Mouse (Mus musculus): ENCODE results near the gene Ngfr. TPM values are rescaled to one million over a fixed set of nuclear protein-coding genes. Genes with fewer than 3 reads are reported as not detected.

Ngfr gene
- total RNA-seq, 2 experiments from 2014 or later: 1.3 TPM

DNA sequence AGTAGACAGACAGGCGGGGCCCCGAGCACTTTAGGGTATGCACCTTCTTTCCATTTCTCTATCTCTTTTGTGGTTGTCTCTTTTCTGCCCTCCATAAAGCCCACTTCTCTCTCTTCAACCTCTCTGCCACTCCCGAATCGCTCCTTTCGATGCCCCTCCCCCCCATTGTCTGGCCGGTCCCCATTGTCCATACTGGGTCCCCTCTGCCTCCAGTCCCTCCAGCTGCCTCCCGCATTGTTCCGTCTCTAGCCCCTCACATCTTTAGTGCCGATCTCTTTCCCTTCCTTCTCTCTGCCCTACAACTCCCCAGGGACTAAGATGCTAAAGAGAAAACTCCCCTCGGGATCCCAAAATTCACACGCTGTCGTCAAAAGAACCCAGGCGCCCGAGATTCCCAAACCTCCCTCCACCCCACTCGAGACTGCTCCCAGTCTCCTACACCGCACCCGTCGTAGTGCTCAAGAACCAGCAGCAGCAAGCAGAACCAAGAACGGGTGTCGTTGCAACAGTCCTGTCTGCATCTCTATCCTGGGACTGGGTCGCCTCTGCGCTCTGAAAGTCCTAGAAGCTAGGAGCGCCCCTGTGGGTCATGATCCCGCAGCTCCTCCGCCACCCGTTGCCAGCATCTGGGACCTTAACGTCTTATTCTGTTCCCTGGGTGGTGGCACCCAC is 648 bp downstream of the Ngfr start:
- H3K4me3 ChIP-seq: peak overlapping the region; percentile 27

DNA sequence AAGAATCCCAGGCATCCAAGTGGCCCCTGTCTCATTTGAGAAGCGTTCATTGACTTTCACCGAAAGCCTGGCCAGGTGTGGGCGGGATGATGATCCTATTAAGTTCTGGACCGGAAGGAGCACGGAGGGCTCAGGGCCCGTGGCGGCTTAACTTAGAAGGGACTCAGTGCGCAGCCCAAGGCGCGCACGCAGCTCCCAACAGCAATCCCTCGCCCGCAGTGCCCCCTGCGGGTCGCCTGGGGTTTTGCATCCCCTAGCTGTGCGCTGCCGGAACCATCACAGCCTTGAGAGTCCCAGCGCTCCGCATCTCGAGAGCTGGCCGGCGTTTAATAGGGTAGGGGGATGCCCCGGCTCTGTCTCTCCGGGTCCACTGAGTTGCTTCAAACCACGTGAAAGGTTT is 1.4 kb downstream of the Ngfr start:
- Histone ChIP-seq H3K27ac (no peak overlapping the region), H3K4me3 (peak overlapping the region; percentile 27)
- TF ChIP-seq CTCF (conservative IDR thresholded peaks at IDR 0.05): peak; percentile 98
- peak; percentile 75 to 84 for DNase-seq (ENCODE audit: low spot score in 2 of 2)

More for the DNA sequence above, 648 bp downstream of the Ngfr start:
- TF ChIP-seq CTCF (conservative IDR thresholded peaks at IDR 0.05): no peak
- H3K27ac ChIP-seq: no peak overlapping the region
- DNase-seq (ENCODE audit: low spot score in 2 of 2): no peak

- no peak for DNase-seq (ENCODE audit: low spot score in 2 of 2)
- H3K4me3 ChIP-seq: no peak overlapping the region
- H3K27ac ChIP-seq: no peak overlapping the region
- no peak for TF ChIP-seq CTCF (conservative IDR thresholded peaks at IDR 0.05)
Observed at GRCm38 (mm10) chr11:95585684-95586083, 1.9 kb downstream of the Ngfr start.

DNA sequence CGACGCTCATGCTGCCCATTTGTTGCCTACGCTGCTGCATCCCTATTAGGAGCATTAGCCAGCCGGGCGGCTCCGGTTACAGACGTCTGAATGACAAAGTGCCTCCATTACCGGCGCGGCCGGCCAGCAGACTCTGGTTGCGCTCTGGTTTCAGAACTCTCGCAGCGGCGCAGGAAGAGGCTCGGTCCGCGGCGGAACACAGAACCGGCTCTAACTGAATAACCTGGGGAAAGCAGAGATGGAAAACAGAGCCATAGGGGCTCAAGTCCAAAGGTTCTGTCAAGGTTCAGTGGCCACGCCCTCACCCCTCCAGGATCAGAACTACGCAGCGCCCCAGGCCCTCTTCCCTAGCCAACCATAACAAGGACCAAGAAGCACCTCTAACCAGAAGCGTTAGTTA is 2.3 kb downstream of the Ngfr start:
- TF ChIP-seq CTCF (conservative IDR thresholded peaks at IDR 0.05): no peak
- no peak for DNase-seq (ENCODE audit: low spot score in 2 of 2)
- Histone ChIP-seq H3K4me3 (no peak overlapping the region), H3K27ac (no peak overlapping the region)

DNA sequence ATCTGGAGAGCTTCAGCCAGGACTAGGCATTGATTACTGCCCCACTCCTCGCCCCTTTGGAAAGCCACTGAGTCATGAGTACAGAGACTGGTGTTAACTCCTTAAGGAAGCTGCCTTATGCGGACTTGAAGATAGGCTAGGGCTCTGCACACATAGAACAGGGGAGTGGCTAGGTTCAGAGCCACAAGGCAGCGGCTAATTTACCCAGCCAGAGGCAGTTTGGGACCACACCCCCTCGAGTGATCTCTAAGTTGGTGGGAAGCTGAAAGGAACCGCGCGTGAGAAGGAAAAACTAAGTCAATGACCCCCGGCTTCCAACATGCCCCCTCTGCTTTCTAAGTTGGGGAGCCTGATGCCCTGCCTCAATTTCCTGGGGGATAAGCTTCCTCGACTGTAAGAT is 2.9 kb downstream of the Ngfr start:
- Histone ChIP-seq H3K27ac (no peak overlapping the region), H3K4me3 (no peak overlapping the region)
- TF ChIP-seq CTCF (conservative IDR thresholded peaks at IDR 0.05): no peak
- no peak for DNase-seq (ENCODE audit: low spot score in 2 of 2)

DNA sequence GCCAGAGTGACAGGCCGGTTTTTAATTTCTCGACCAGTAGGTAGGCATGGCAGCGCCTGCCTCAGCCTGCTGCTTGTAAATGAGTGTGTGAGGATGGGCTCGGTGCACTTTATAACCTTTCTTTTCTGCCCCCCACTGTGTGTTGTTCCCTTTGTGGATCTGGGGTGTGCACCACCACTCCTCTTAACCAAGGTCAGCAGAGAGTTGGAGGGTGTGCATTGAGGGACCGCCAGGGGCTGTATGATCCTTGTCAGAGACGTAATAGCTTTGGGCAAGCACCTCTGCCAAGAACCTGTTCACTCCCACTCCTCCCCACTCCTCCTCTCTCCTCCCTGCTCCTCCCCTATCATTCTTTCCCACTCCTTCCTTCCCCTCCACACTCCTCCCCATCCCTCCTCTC is 4.1 kb downstream of the Ngfr start:
- no peak for DNase-seq (ENCODE audit: low spot score in 2 of 2)
- TF ChIP-seq CTCF (conservative IDR thresholded peaks at IDR 0.05): no peak
- Histone ChIP-seq H3K4me3 (no peak overlapping the region), H3K27ac (no peak overlapping the region)

- DNase-seq (ENCODE audit: low spot score in 2 of 2): no peak
- Histone ChIP-seq H3K4me3 (no peak overlapping the region), H3K27ac (no peak overlapping the region)
- TF ChIP-seq CTCF (conservative IDR thresholded peaks at IDR 0.05): no peak
Observed at GRCm38 (mm10) chr11:95582193-95582592, 5.3 kb downstream of the Ngfr start.

DNA sequence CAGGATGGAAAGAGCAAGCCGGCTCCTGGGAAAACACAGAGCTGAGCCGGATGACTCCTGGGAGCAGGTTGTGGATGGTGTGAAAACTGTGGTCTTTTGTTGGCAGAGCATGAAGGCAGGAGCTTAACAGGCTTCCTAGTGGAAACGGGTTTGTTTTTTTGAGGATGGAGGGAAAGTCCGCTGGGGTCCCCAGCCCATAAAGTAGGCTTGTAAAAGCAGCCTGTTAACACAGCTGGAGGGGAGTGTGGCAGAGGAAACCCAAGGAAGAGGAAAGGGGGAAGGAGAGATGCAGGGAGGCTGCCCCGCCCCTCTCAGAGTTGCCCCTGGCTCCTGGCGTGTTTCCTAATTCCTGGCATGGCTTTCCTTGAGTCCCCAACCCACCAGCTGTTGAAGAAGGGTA is 8.1 kb downstream of the Ngfr start:
- TF ChIP-seq CTCF (conservative IDR thresholded peaks at IDR 0.05): no peak
- Histone ChIP-seq H3K27ac (no peak overlapping the region), H3K4me3 (no peak overlapping the region)
- DNase-seq (ENCODE audit: low spot score in 2 of 2): no peak

DNA sequence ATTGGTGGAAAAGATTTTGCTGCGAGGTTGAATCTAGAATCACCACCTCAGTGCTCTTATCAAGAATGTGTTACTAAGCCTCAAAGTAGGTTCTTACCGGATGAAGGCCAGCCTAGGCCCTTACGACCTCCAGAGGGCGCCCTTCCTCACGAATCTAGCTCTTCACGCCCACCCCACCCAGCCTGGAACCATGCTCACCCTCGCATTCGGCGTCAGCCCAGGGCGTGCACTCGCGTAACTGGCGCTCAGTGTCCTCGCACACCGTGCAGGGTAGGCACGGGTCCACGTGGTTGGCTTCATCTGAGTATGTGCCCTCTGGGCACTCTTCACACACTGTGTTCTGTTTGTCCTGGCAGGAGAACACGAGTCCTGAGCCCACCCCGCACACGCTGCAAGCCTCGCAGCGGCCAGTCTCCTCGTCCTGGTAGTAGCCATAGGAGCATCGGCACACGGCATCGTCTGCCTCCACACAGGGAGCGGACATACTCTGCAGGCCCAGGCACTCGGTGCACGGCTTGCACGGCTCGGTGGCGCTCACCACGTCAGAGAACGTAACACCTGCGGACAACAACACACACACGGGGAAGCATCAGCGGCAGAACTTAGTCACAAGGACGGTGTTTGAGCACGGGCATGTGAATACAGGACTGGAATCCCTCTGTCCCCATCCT is 9.6 kb downstream of the Ngfr start:
- no peak for DNase-seq (ENCODE audit: low spot score in 2 of 2)
- TF ChIP-seq CTCF (conservative IDR thresholded peaks at IDR 0.05): peak; percentile 79
- Histone ChIP-seq H3K4me3 (no peak overlapping the region), H3K27ac (no peak overlapping the region)

DNA sequence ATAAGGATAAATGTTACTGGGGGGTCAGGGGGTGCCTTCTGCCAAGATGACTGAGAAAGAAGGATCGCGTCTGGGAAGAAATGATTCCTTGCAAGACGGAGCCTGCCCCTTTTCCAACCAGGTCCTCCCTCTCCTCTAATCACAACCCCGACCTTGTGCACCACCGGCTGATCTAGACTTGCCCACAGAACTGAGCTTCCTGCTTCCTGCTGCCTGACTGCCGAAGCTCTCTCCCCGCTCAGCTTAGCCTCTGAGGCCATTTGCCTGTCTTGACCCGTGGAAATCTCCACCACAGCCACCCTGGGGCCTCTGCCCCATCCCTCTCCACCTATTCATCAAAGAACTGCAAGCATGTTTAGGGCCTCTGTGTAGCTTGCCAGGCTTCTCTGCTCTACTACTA is 11.2 kb downstream of the Ngfr start:
- no peak overlapping the region for H3K27ac ChIP-seq
- no peak overlapping the region for H3K4me3 ChIP-seq
- DNase-seq (ENCODE audit: low spot score in 2 of 2): no peak
- TF ChIP-seq CTCF (conservative IDR thresholded peaks at IDR 0.05): no peak

DNA sequence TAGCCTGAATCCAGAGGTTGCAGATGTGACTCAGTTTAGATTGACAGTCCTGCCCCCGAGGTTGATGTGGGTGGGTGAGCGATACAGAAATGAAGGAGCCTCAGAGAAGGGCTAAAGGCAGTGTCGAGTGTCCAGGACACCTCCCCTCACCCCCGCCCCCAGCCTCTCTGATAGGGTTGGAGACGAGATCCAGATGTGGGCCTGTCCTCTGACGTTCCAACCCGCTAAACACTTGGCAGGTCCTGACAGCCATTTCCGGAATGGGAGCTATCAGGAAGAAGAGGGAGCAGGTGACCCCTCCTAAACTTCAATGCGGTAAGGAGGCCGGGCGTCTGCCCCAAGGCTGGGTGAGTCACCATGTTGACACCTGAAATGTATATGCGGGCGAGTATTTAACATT is 11.7 kb downstream of the Ngfr start:
- no peak for TF ChIP-seq CTCF (conservative IDR thresholded peaks at IDR 0.05)
- H3K4me3 ChIP-seq: no peak overlapping the region
- no peak overlapping the region for H3K27ac ChIP-seq
- no peak for DNase-seq (ENCODE audit: low spot score in 2 of 2)

GRCm38 (mm10) chr11:95574786-95575334 is 12.7 kb downstream of the Ngfr start:
- Histone ChIP-seq H3K27ac (no peak overlapping the region), H3K4me3 (no peak overlapping the region)
- no peak for DNase-seq (ENCODE audit: low spot score in 2 of 2)
- no peak for TF ChIP-seq CTCF (conservative IDR thresholded peaks at IDR 0.05)

DNA sequence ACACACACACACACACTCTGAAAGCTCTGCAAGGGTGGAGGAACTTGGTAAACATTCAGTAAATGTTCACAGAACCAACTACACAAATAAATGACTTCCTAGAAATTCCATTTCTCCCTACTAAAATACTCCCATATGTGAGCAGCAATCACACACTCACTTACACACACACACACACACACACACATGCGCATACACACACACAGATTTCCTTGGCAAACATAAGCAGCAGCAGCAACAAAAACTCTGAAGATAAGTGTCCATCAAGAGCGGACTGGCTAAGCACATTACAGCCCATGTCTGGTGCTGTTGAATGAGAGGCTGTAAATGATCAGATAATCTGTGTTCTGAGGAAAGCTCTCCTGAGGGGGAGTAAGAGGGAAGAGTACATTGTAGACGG is 15.3 kb downstream of the Ngfr start:
- no peak for TF ChIP-seq CTCF (conservative IDR thresholded peaks at IDR 0.05)
- DNase-seq (ENCODE audit: low spot score in 2 of 2): no peak
- H3K27ac ChIP-seq: no peak overlapping the region
- H3K4me3 ChIP-seq: no peak overlapping the region

- no peak overlapping the region for H3K27ac ChIP-seq
- DNase-seq (ENCODE audit: low spot score in 2 of 2): no peak
- no peak overlapping the region for H3K4me3 ChIP-seq
- TF ChIP-seq CTCF (conservative IDR thresholded peaks at IDR 0.05): no peak
Observed at GRCm38 (mm10) chr11:95571755-95572154, 15.8 kb downstream of the Ngfr start.
